Mouse (Mus musculus): ENCODE measurements around the gene Gdpd1.

- TF ChIP-seq CTCF (IDR thresholded peaks at IDR 0.05; ENCODE audit: borderline replicate concordance, extremely low read depth, insufficient read depth, insufficient read length) (no peak), POLR2A (IDR thresholded peaks at IDR 0.05; ENCODE audit: borderline replicate concordance, extremely low read depth, insufficient read depth, insufficient read length, poor library complexity, severe bottlenecking) (no peak)
Measured at GRCm38 (mm10) chr11:87087142-87087541, 13.3 kb upstream of the Gdpd1 start.

All from brain, embryonic 14.5 days (tissue).